Mouse (Mus musculus): Measurements from ENCODE around the gene Ptgs1.

The Ptgs1 gene

DNA sequence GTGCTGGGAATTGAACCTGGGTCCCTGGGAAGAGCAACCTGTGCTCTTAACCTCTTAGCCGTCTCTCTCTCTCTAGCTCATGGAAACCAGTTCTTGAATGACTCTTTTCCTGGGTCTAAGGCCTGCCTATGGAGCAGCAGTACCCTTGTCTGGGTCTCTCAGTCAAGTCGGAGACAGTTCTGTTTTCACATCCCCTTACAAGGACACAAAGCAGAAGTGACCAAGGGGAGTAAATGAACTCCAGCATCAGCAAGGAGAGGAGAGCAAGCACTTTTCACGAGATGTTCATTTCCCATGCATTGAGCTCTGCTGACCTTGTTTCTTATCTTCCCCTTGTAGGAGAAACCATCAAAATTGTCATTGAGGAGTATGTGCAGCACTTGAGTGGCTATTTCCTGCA, 14.5 kb downstream of the Ptgs1 start:
- no peak for DNase-seq (ENCODE audit: low read depth in 1 of 2, low spot score in 2 of 2)

DNA sequence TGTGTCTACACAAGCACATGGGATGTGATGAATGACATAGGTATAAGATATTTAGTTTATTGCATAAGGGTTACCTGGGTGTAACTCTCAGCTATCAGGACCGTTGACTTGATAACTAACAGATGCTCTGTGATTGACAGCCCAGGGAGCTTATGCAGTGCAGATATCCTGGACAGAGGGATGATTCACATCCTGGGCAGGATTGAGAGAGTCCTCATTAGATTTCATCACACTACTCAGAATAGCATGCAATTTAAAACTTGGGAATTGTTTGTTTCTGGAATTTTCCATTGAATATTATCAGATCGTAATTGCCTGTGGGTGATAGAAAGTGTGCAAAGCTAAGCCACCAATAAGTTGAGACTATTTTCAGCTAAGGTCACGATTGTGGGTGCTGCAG, 17.7 kb downstream of the Ptgs1 start:
- no peak for DNase-seq (ENCODE audit: low read depth in 1 of 2, low spot score in 2 of 2)

DNA sequence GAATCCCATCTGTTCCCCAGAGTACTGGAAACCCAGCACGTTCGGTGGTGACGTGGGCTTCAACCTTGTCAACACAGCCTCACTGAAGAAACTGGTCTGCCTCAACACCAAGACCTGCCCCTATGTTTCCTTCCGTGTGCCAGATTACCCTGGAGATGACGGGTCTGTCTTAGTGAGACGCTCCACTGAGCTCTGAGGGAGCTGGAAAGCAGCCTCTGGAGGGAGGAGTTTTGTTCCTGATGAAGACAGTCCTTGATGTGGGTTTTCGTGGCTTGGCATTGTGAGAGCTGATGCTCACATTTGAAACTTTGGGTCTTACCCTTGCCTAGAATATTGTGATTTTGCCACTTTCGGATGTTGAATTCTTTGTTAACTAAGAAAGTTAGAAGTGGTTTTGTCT, 20.9 kb downstream of the Ptgs1 start:
- DNase-seq (ENCODE audit: low read depth in 1 of 2, low spot score in 2 of 2): no peak

DNA sequence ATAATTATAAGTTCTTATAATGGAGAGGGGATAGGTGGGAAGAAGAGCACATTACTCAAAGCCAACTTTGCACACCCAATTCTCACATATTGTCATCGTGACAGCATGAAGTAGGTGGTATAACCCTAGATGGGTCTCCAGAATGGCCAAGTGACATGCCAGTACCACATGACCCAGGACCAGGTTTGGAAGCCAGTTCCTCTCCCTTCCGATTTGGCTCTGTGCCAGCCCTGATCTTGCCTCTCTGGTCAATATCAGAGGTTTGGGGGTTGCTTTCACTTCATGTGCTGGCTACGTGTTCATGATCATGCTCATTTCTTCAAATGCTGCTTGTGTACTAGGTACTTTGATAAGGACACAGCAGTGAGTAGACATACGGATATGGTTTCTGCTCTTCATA, 22.3 kb downstream of the Ptgs1 start:
- no peak for DNase-seq (ENCODE audit: low read depth in 1 of 2, low spot score in 2 of 2)

DNA sequence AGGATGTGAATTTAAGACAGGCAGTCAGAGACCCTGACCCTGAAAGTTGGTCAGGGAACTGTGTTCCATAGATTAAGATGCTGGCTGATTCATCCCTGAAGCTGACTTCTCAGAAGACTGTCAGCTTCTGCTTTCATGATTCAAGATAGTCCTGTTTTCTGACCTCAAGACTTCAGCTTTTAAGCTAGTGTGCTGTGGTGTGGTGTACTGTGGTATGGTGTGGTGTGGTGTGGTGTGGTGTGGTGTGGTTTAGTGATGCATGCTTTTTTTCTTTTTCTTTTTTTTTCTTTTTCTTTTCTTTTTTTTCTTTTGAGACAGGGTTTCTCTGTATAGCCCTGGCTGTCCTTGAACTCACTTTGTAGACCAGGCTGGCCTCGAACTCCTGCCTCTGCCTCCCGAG, 24.2 kb downstream of the Ptgs1 start:
- no peak for DNase-seq (ENCODE audit: low read depth in 1 of 2, low spot score in 2 of 2)

DNA sequence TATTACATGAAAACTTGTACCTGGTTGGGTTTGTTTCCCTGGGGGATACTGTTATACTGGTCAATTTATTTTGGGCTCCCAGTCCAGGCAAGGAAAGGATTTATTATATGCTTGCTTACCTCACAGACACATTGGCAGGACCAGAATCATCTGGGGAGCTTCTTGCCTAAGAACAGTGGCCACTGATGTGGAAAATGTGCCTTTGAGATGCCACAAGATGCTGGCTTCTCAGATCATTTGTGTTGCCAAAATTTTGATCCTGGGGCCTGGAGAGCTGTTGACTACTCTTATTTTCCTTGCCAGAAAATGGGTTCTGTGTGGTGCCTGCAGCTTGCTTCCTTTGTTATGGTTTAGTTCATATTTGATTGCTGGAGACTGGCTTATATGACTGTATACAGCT, 26.7 kb downstream of the Ptgs1 start:
- no peak for DNase-seq (ENCODE audit: low read depth in 1 of 2, low spot score in 2 of 2)

DNA sequence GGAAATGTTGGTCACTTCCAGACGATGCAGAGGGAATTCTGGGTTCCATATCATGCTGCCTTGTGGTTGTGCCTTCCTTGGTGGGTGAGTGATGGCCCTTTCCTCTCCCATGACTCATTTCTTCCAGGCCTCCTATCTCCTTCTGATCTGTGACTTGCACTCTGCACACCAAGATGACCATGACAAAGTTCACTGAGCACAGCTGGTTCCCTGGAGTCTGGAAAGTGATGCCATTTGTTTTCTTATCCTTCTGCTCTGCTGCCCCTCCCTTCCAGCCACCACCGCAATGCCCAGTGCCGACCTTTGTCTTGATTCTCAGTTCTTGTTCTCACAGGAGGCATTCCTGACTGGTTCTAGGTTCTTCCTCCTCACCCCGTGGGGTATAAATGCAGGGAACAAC, 29.2 kb downstream of the Ptgs1 start:
- no peak for DNase-seq (ENCODE audit: low read depth in 1 of 2, low spot score in 2 of 2)

DNA sequence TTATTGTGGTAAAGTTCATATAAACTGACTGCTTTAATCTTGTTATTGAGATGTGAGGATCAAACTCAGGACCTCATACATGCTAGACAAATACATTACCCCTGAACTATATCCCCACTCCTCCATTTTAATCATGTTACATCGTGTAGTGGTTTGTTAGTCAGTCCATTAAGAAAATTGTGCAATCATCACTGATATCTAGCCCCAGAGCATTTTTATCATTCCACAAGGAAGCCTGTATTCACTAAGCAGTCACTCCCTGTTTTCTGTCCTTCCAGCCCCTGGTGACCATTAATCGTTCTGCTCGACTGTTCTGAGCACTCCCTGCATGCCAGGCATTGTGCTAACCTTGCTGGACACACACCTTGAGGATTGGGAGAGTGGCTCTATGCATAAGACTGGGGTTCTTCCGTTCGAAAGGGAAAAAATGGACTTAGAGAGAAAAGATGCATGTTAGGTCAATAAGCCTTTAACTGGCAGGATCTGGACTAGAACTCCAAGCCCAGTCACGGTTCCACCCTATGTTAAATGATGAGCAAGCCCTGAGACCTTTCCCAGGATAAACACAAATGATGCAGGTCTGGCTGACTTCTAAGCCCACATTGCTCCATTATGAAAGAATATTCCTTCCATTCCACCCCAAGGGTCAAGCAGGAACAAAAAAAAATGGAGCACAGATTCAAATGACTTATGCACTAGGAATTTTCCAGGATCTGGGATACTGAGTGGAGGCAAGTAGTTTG, 29.7 kb downstream of the Ptgs1 start:
- DNase-seq (ENCODE audit: low read depth in 1 of 2, low spot score in 2 of 2): no peak

DNA sequence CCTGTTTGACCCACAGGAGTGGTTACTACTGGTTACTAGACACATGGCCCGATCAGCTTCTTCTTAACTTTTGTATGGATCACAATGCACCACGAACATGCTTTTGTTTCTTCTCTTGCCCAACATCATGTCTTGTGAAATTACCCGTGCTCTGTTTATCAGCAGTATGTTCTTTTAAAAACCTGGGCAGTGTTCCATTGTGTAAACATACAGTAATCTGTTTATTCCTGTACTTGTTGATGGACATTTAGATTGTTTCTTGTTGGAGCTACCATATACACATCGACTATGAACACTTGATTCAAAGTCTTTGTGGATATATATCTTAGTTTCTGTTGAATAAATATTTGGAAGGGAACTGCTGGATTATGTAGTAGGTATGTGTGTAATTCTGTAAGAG, 31.8 kb downstream of the Ptgs1 start:
- no peak for DNase-seq (ENCODE audit: low read depth in 1 of 2, low spot score in 2 of 2)

DNA sequence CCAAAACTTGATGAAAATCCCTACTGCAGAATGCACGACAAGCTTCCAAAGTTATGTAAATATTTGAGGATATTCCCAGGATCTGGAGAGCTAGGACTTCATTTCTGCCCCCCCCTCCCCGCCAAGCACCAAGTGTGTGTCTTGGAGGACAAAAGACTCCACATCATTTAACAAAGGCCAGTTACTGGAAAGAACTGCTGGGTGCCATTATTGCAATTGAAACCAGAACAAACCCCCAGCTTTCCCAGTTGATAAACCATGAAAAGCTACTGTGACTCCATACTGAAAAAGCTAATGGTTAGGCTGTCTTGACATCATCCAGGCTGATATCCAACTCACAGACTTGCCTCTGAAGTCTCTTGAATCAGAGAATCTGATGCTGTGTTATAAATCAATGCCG, 39.2 kb downstream of the Ptgs1 start:
- DNase-seq (ENCODE audit: low read depth in 1 of 2, low spot score in 2 of 2): no peak

DNA sequence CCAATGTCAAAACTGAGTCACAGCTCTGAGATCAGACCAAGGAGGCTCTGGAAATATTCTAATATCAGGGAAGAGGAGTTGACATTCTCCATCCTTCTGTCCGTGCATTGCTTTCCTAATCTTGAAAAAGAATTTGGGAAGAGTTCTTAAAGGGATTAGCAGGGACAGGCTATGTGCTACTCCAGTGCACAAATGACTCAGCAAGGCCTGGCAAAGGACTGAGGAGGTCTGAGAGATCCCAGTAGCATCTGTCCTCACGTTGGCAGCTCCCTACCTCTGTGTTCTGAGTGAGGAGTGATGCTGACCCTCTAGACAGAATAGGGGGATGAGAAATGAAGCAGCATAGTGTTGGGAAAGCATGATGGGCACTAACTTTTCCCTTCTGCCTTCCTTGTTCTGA, 40.0 kb downstream of the Ptgs1 start:
- no peak for DNase-seq (ENCODE audit: low read depth in 1 of 2, low spot score in 2 of 2)

DNA sequence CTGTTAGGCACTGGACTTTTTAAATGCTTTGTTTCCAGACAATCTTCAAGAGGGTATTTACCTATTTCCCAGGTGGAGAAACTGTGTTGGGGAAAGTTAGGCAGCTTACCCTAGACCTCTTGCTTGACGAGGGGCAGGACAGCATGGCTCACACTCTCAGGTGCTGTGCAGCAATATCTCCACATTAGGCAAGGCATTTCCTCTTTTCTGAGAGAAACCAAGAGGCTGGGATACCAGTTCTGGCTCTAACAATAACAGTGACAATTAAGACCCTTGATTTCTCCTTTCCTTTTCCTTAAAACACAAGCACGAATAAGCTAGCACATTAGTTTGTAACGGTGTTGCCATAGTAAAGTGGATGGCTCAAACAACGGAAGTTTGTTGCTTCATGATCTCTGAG, 40.9 kb downstream of the Ptgs1 start:
- no peak for DNase-seq (ENCODE audit: low read depth in 1 of 2, low spot score in 2 of 2)

DNA sequence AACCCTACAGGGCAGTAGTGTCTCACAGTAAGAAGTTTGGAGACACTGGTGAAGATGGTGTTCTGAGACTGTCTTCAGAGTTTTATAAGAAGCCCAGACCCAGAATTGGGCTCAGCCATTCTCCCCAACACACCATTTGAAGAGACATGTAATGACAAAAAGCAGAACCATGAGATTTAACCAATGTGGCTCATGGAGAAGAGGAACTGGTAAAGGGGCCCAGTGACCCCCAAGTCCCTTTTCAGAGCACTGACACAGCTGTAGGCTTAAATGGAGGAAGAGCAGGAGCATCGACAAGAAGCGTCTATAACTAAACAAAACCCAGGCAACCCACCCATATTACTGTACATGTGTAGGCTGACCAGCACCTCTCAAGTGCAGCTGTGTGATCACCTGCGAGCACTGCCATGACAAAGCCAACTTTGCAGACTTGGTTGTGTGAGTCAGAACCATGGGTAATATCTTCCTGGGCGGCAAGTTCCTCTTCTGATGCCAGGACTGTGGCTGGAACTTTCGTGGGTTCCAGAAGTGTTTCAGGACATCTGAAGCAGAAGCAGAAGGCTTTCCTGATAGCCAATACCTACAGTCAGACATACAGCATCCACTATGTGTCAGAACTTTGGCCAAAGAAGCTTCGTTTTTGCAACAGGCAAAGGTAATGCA, 42.2 kb downstream of the Ptgs1 start:
- DNase-seq (ENCODE audit: low read depth in 1 of 2, low spot score in 2 of 2): peak in 1 of 2 experiments; percentile 23

DNA sequence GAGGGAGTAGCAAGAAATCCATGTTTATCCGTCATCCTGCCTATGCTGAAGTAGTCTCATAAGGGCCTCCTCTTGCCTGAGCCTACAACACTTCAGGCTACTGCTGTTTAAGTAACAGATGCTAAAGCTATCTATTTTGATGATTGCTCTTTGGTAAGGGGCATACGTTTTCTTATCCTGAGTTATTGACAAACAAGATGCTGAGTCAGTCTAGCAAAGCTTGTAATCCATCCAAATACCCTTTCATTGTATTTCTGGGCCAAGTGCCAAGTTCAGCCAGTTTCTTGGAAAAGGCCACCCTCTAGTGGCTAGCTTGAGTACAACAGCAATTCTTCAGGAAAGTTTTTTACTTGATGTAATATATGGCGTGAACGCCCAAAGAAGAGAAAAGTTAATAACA, 46.2 kb downstream of the Ptgs1 start:
- DNase-seq (ENCODE audit: low read depth in 1 of 2, low spot score in 2 of 2): peak in 1 of 2 experiments; percentile 5

DNA sequence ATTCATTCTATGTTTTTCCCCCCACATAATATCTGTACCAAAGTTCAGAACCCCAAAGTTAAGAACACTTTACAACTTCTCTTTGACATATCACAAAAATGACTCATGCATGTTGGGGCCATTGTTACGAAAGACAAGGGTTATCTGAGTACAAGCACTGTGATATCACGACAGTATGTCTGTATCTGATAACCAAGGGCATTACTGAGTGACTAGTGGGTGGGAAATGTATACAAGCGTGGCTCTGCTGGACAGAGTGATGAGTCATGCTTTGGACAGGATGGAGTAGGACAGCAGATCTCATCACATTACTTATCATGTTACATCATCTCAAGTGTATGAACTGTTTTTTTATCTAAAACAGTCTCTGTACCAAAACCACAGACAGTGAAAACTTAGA, 48.5 kb downstream of the Ptgs1 start:
- no peak for DNase-seq (ENCODE audit: low read depth in 1 of 2, low spot score in 2 of 2)

DNA sequence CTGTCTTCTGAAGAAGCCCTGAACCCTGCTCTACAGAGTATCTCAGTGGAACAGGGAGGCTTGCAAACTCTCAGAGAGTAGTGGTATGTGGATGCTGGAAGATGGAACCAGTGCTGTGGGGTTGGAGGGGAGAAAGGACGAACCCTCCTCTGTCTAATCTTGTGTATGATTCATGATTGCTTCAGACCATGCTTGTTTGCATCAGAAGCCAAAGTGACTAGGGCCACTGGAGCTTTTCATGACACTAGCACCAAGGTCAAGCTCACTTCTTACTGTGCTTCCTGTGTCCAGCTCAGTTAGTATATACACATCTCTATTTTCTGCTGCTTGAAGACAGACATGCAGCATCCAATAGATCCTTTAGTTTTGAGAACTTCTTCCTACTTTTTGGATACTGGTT, 50.9 kb downstream of the Ptgs1 start:
- no peak for DNase-seq (ENCODE audit: low read depth in 1 of 2, low spot score in 2 of 2)

DNA sequence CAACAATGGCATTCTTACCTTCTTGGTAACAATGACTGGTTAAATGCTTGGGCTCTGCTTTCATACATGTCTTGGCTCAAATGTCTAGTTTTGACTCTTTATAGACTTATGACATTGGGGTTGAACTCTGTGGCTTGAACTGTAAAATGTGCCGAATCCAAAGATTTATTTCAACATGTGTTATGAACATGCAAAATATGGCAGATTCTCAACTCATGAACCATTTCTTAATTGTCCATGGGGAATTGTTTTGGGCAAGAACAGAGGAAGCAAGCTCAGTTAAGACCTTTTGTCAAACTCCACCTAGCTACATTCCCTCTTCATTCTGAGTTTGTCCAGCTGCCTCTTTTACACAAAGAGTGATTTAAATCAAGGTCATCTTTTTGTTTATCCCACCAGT, 52.1 kb downstream of the Ptgs1 start:
- DNase-seq (ENCODE audit: low read depth in 1 of 2, low spot score in 2 of 2): no peak
